8 mouse cellular contexts compared by ENCODE assay signal in genomic region chr1:64448090-64448489, GRCm38 (mm10).
DNase-seq lines count a peak whose midpoint lies in the region; ATAC-seq and TF ChIP-seq lines count a peak whose summit lies in the region.

No protein-coding gene starts in this region.

- no peak for DNase-seq in heart, embryonic 10.5 days (ENCODE audit: low spot score)
- peak; percentile 89 for DNase-seq in brain, embryonic 14.5 days (ENCODE audit: low read depth)
- DNase-seq in forelimb bud, embryonic 11.5 days (ENCODE audit: low read depth, low spot score): peak; percentile 84
- DNase-seq in layer of hippocampus, adult 9-10 months (ENCODE audit: low spot score): peak; percentile 89
- peak; percentile 43 for DNase-seq in stomach, postnatal 0 days (ENCODE audit: low spot score)

- peak overlapping the region; percentile 11; the same call in 1 of the 2 replicates for H3K4me2 ChIP-seq in heart, embryonic 15.5 days
- H3K4me2 ChIP-seq in stomach, postnatal 0 days (replicated peaks; ENCODE audit: low read depth): no peak overlapping the region

- no peak overlapping the region for H3K9ac ChIP-seq in heart, embryonic 15.5 days
- no peak overlapping the region for H3K9ac ChIP-seq in stomach, postnatal 0 days (ENCODE audit: low read length)

- ATAC-seq in heart, embryonic 15.5 days (replicated peaks; ENCODE audit: insufficient number of reproducible peaks, insufficient read depth, low FRiP score, low read depth): no peak
- peak; percentile 83 for ATAC-seq in CD4-positive, CD25-positive, alpha-beta regulatory T cell, adult 4 months
- no peak for ATAC-seq in stomach, postnatal 0 days (ENCODE audit: low FRiP score, low TSS enrichment)

- H3K4me1 ChIP-seq in heart, embryonic 15.5 days (replicated peaks): peaks cover 3% of the 10 kb centered on the region; the same call in 1 of the 2 replicates
- H3K4me1 ChIP-seq in heart, embryonic 10.5 days: 0 out of 2 replicates have a peak, but pooled peaks cover 3% of the 10 kb centered on the region
- peaks cover 19% of the 10 kb centered on the region for H3K4me1 ChIP-seq in megakaryocyte, embryonic 14.5 days
- no peaks in the 10 kb centered on the region for H3K4me1 ChIP-seq in stomach, postnatal 0 days (replicated peaks; ENCODE audit: control insufficient read depth, insufficient read depth)

- H3K27ac ChIP-seq in heart, embryonic 15.5 days: no peak overlapping the region
- no peak overlapping the region for H3K27ac ChIP-seq in heart, embryonic 10.5 days
- no peak overlapping the region for H3K27ac ChIP-seq in stomach, postnatal 0 days (replicated peaks)

- TF ChIP-seq CTCF in brain, embryonic 14.5 days (IDR thresholded peaks at IDR 0.05; ENCODE audit: borderline replicate concordance, extremely low read depth, insufficient read depth, insufficient read length): peak; percentile 61; the same call in 1 of the 2 replicates
- TF ChIP-seq CTCF in stomach, postnatal 0 days (IDR thresholded peaks at IDR 0.05; ENCODE audit: low read depth): peak; percentile 91

- 3% methylated on average over 5 of the region's 5 CpGs for WGBS in heart, embryonic 15.5 days
- WGBS in heart, embryonic 10.5 days: 3% methylated on average over 5 of the region's 5 CpGs
- under 1% methylated on average over 5 of the region's 5 CpGs for whole genome bisulfite sequencing in stomach, postnatal 0 days

- H3K27me3 ChIP-seq in heart, embryonic 15.5 days: peaks cover 5% of the 10 kb centered on the region; the same call in 1 of the 2 replicates
- peaks cover 24% of the 10 kb centered on the region; the same call in 1 of the 2 replicates for H3K27me3 ChIP-seq in heart, embryonic 10.5 days (ENCODE audit: insufficient read depth, poor library complexity, severe bottlenecking)
- H3K27me3 ChIP-seq in megakaryocyte, embryonic 14.5 days (replicated peaks): peaks cover 4% of the 10 kb centered on the region
- no peaks in the 10 kb centered on the region for H3K27me3 ChIP-seq in stomach, postnatal 0 days (ENCODE audit: control insufficient read depth, insufficient read depth, low read length)

- H3K4me3 ChIP-seq in heart, embryonic 15.5 days: no peak overlapping the region
- H3K4me3 ChIP-seq in heart, embryonic 10.5 days: no peak overlapping the region
- H3K4me3 ChIP-seq in megakaryocyte, embryonic 14.5 days (replicated peaks): peak overlapping the region; percentile 57
- no peak overlapping the region for H3K4me3 ChIP-seq in stomach, postnatal 0 days (ENCODE audit: low read depth, low read length)

- no peak for TF ChIP-seq POLR2A in brain, embryonic 14.5 days (IDR thresholded peaks at IDR 0.05; ENCODE audit: borderline replicate concordance, extremely low read depth, insufficient read depth, insufficient read length, poor library complexity, severe bottlenecking)

- no peaks in the 10 kb centered on the region for H3K9me3 ChIP-seq in heart, embryonic 15.5 days (replicated peaks)
- H3K9me3 ChIP-seq in heart, embryonic 10.5 days: no peaks in the 10 kb centered on the region
- peaks cover 6% of the 10 kb centered on the region for H3K9me3 ChIP-seq in megakaryocyte, embryonic 14.5 days
- H3K9me3 ChIP-seq in stomach, postnatal 0 days (ENCODE audit: control insufficient read depth, low read length): no peaks in the 10 kb centered on the region

- no peak for TF ChIP-seq EP300 in stomach, postnatal 0 days (optimal IDR thresholded peaks at IDR 0.05)

- no peaks in the 10 kb centered on the region for H3K36me3 ChIP-seq in heart, embryonic 15.5 days
- no peaks in the 10 kb centered on the region for H3K36me3 ChIP-seq in heart, embryonic 10.5 days
- H3K36me3 ChIP-seq in megakaryocyte, embryonic 14.5 days (replicated peaks; ENCODE audit: low read length): no peaks in the 10 kb centered on the region
- no peaks in the 10 kb centered on the region for H3K36me3 ChIP-seq in stomach, postnatal 0 days (ENCODE audit: control insufficient read depth, insufficient read depth, low read length)
